Mouse (Mus musculus) inflammation-experienced regulatory T-cells, adult 16 weeks (primary cell): ENCODE measurements around the gene Gm4498. TPM values are rescaled to one million over a fixed set of nuclear protein-coding genes. Genes with fewer than 3 reads are reported as not detected.

ENCODE experiments used
- polyA plus RNA-seq: library from polyadenylated mRNA; unstranded; fragments of 100-300 nt; shearing (Covaris generic); gene quantifications from one replicate; pipeline ENCODE4 v1.2.1, GENCODE M21; 2017

The Gm4498 gene
- not detected for polyA plus RNA-seq

DNA sequence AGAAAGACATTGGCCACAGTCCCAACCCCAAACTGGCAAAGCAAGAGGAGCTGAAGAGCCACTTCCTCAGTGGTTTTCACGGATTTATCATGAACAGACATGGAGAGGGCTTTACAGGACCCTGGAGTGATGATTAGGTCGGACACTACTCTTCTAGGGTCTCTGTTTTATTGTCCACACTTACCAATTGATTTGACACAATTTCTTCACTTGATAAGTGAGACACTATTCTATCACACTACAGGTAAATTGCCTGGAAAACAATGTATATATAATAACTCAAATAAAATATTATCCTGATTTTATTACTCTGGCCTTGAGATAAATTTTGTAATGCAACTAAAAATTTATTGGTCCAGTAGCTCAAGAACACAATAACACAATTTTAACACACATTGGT lies at the start of gene Gm4498:
Gm4498 (minus strand) TSS at position 101 of the 400 bp plus-strand sequence.

DNA sequence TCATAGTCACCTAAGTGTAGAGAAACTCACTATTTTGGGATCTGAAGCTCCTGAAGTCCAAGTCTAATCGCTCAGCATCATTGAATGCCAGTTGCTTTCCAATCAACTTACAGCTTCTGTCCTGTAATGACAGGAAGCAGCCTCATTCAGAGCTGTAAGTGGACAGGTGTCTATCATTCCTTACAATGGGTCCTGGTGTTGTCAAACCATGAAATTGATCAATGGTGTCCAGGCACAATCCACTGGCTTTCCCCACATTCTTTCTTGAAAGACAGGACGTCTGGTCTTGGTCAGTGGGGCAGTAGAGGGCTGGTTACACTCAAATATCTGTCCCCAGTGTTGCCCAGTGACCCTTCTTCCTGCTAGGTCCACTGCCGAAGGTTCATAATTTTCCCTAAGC lies 29.1 kb upstream of the Gm4498 start, which contains the start of gene Gm5890:
Gm5890 (minus strand) TSS at position 101 of the 400 bp plus-strand sequence.

DNA sequence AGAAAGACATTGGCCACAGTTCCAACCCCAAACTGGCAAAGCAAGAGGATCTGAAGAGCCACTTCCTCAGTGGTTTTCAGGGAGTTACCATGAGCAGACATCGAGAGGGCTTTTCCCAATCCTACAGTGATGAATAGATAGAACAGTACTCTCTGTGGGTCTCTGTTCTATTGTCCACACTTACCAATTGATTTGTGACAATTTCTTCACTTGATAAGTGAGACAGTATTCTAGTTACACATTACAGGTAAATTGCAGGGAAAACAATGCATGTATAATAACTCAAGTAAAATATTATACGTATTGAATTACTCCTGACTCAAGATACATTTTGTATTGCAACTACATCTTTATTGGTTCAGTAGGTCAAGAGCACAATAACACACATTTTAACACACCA lies 28.1 kb downstream of the Gm4498 start, which contains the start of gene Gm6164:
Gm6164 (minus strand) TSS at position 101 of the 400 bp plus-strand sequence.

DNA sequence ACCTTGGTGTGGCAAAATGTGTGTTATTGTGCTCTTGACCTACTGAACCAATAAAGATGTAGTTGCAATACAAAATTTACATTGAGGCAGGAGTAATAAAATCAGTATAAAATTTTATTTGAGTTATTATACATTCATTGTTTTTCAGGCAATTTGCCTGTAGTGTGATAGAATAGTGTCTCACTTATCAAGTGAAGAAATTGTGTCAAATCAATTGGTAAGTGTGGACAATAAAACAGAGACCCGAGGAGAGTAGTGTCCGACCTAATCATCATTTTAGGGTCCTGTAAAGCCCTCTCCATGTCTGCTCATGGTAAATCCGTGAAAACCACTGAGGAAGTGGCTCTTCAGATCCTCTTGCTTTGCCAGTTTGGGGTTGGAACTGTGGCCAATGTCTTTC lies 40.2 kb downstream of the Gm4498 start, which contains the start of gene Vmn1r95:
Vmn1r95 (plus strand) TSS at position 301 of the 400 bp plus-strand sequence.

Other genes with a start within 250 kb of the Gm4498 start
- not detected for gene Nlrp9b, start 242.4 kb downstream of the Gm4498 start, polyA plus RNA-seq
- gene Vmn1r91, start 134.1 kb downstream of the Gm4498 start, polyA plus RNA-seq: not detected
- not detected for gene Gm16442, start 111.2 kb downstream of the Gm4498 start, polyA plus RNA-seq
- gene Vmn1r93, start 94.7 kb downstream of the Gm4498 start, polyA plus RNA-seq: not detected
- not detected for gene Vmn1r94, start 65.5 kb downstream of the Gm4498 start, polyA plus RNA-seq
- not detected for gene Vmn1r95, start 40.1 kb downstream of the Gm4498 start, polyA plus RNA-seq
- gene Gm6164, start 28.2 kb downstream of the Gm4498 start, polyA plus RNA-seq: not detected
- not detected for gene Gm5890, start 29.0 kb upstream of the Gm4498 start, polyA plus RNA-seq
- not detected for gene Gm4133, start 100.2 kb upstream of the Gm4498 start, polyA plus RNA-seq
- gene Gm5728, start 141.6 kb upstream of the Gm4498 start, polyA plus RNA-seq: not detected
- not detected for gene Vmn1r100, start 184.1 kb upstream of the Gm4498 start, polyA plus RNA-seq
- gene Vmn1r101, start 208.8 kb upstream of the Gm4498 start, polyA plus RNA-seq: not detected
- not detected for gene Gm10670, start 241.1 kb upstream of the Gm4498 start, polyA plus RNA-seq